Mouse (Mus musculus): ENCODE results near the gene Mindy4. TPM values are rescaled to one million over a fixed set of nuclear protein-coding genes. Genes with fewer than 3 reads are reported as not detected.

The Mindy4 gene
- total RNA-seq, 2 experiments from 2014 or later, result 9.7 to 9.9 TPM

- no peak for DNase-seq (ENCODE audit: low spot score in 2 of 2)
Observed at GRCm38 (mm10) chr6:55203931-55204330, 748 bp downstream of the Mindy4 start.

DNA sequence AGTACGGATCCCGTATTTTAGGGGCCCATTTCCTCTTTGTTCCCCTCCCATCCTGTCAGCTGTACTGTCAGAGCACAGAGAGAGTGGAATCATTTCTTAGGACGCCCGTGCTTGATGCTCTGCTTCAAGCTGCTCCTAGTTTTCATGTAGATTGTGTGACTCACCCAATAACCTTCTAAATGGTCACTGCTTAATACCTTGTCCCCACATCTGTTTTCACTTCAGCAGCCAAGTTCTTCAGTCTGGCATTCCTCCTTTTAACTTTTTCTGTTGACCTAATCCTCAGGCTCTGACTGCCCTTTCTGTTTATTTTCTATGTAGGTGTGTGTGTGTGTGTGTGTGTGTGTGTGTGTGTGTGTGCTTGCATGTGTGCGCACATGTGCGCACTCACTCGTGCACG lies 4.6 kb downstream of the Mindy4 start:
- DNase-seq (ENCODE audit: low spot score in 2 of 2), result no peak

- no peak for DNase-seq (ENCODE audit: low spot score in 2 of 2)
Observed at GRCm38 (mm10) chr6:55210423-55211365, 7.5 kb downstream of the Mindy4 start.

DNA sequence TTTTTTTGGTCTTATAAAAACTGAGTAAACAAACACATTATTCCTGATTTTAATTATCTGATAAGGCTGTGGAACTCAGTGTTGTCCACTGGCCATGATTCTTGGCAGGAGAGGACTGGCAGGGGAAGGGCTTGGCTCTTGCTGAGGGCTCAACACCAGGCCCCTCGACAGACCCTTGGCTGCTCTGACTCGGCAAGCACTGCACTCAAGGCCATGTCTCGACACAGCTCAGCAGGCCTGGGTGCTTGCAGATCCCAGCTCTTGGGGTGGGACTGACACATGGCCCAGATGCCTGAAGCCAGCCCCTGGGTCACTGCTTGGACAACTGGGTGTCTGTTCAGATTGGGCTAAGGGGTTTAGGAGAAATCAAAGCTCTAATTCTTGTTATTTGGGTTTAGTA lies 11.4 kb downstream of the Mindy4 start:
- DNase-seq (ENCODE audit: low spot score in 2 of 2), result no peak

DNA sequence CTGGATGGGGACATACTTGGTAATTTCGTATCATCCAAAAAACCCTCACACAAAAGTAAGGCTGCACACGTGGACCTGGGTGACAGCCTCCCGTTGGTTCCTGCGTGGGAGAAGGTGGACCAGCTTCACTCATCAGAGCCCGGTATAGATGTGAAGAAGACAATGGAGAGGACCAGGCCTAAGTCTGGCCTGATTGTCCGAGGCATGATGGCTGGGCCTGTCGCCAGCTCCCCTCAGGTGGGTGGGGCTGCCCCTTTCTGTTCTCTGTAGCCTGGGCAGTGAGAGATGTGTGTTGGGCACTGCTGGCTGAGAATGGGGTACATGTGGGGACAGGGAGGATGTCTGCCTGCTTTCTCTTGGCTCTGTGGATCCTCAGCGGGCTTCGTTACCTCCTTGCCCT lies 15.0 kb downstream of the Mindy4 start:
- no peak for DNase-seq (ENCODE audit: low spot score in 2 of 2)

- DNase-seq (ENCODE audit: low spot score in 2 of 2), result no peak
Observed at GRCm38 (mm10) chr6:55223986-55224385, 20.8 kb downstream of the Mindy4 start.

DNA sequence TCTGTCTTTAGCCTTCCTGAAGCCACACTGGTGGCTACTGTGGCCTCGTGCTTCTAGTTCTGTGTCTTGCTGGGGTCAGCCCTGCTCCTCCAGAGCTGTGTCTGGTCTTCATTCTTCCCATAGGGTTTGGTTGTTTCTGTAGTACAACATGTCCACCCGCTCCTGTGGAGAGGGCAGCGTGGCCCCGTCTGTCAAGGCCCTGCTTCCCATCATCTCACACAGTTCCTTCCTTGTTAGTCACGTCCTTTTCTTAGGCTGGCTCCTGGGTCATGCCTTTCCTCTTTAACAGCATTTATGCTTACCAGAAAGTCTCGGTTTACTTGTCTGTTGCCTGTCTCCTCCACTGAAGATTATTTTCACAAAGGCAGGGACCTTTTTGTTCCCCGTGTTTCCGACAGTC lies 26.9 kb downstream of the Mindy4 start:
- DNase-seq (ENCODE audit: low spot score in 2 of 2), result no peak

GRCm38 (mm10) chr6:55232101-55232500 lies 28.9 kb downstream of the Mindy4 start:
- no peak for DNase-seq (ENCODE audit: low spot score in 2 of 2)

- no peak for DNase-seq (ENCODE audit: low spot score in 2 of 2)
Observed at GRCm38 (mm10) chr6:55232524-55233264, 29.5 kb downstream of the Mindy4 start.

GRCm38 (mm10) chr6:55233326-55233725 lies 30.1 kb downstream of the Mindy4 start:
- DNase-seq (ENCODE audit: low spot score in 2 of 2), result no peak

DNA sequence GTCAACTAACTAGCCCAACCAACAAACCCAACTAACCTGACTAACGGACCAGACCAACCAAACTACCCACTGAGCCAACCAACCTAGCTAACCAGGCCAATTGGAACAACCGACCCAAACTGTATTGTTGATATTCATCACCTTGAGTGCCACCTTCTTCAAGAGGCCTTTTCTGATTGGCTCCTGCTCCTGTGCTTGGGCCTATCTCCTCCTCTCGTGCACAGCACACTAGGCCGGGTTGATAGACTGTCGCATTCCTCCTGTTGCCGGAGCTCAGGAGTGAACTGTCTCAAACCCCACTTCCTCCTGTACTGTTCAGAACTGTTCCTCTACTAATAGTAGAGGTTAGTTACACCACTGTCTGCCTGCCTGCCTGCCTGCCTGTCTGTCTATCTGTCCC lies 31.5 kb downstream of the Mindy4 start:
- DNase-seq (ENCODE audit: low spot score in 2 of 2), result no peak

- DNase-seq (ENCODE audit: low spot score in 2 of 2), result no peak
Observed at GRCm38 (mm10) chr6:55235733-55236132, 32.5 kb downstream of the Mindy4 start.

GRCm38 (mm10) chr6:55239931-55240330 lies 36.7 kb downstream of the Mindy4 start:
- DNase-seq (ENCODE audit: low spot score in 2 of 2), result no peak

DNA sequence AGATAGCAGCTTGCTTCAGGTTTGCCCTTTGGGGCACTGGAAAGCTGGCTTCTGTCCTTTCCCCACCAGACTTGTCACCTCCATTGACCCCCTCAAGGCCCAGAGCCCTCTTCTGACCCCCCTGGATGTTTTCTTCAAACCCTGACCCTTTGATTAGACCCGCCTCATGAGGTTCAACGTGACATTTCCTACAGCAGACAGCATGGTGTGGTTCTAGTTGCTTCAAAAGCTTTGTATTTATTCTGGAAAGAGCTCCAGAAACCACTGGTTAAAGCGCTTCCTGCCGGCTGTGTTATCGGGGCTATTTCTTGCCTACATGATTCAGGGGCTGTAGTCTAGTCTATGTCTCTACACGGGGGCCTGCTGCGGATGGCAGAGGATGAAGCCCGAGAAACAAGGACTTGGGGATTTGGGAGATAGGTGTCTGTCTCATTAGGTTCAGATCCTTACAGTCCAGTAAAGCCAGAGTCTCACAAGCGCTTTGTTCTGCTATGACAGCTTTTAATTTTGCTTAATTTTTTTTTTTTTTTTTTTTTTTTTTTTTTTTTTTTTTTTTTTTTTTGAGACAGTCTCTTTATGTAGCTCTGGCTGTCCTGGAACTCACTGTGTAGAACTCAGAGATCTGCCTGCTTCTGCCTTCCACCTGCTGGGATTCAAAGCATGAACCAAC lies 37.5 kb downstream of the Mindy4 start:
- no peak for DNase-seq (ENCODE audit: low spot score in 2 of 2)

GRCm38 (mm10) chr6:55241479-55241878 lies 38.3 kb downstream of the Mindy4 start:
- DNase-seq (ENCODE audit: low spot score in 2 of 2), result no peak

- DNase-seq (ENCODE audit: low spot score in 2 of 2), result no peak
Observed at GRCm38 (mm10) chr6:55245680-55246079, 42.5 kb downstream of the Mindy4 start.

- no peak for DNase-seq (ENCODE audit: low spot score in 2 of 2)
Observed at GRCm38 (mm10) chr6:55246441-55246840, 43.3 kb downstream of the Mindy4 start.

- DNase-seq (ENCODE audit: low spot score in 2 of 2), result no peak
Observed at GRCm38 (mm10) chr6:55246911-55247438, 43.8 kb downstream of the Mindy4 start.

- DNase-seq (ENCODE audit: low spot score in 2 of 2), result no peak
Observed at GRCm38 (mm10) chr6:55249263-55249662, 46.1 kb downstream of the Mindy4 start.

DNA sequence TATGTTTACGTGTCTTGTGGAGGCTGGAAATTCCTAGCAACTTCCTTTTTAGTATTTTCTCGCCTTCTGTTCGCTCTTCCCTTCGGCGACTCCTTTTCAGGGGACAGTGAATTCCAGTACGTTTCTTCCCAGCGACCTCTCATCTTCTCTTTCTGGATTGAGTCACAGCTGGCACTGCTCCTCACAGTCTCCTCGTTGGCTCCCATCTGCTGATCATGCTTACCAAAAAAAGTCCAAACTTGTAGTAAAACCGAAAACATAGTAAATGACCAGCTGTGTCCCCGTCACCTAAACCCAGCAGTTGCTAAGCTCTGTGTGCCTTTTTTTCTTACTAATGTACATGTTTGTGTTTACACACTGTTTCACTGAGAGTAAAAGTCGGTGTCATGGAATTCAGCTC lies 47.6 kb downstream of the Mindy4 start:
- DNase-seq (ENCODE audit: low spot score in 2 of 2), result no peak

DNA sequence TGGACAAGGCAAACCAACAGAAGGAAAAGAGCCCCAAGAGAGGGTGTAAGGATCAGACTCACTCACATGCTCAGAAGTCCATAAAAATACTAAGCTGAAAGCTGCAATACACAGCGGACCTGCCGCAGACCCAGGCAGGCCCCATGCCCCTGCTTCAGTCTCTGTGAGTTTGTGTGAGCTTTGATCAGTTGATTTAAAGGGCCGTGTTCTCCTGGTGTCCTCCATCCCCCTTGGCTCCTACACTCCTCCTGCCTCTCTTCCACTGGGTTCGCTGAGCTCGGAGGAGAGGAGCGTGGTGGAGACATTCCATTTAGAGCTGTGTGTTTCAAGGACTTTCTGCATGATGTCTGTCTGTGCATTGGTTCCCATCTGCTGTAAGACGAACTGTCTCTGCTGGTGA lies 48.4 kb downstream of the Mindy4 start:
- no peak for DNase-seq (ENCODE audit: low spot score in 2 of 2)

All from adrenal gland, postnatal 4 days (tissue).